Mouse (Mus musculus) liver, embryonic 14.5 days (tissue): Measurements from ENCODE around the gene Fam185a.

ENCODE experiments used
- CTCF ChIP-seq: IDR thresholded peaks from 2 replicates; pipeline ENCODE4 v1.5.1; 2016; ENCODE audit warnings: antibody characterized with exemption, low read depth, control low read depth
- EP300 ChIP-seq: IDR thresholded peaks from 2 replicates; pipeline ENCODE4 v1.6.1; 2016; ENCODE audit warnings: antibody characterized with exemption, low read depth

DNA sequence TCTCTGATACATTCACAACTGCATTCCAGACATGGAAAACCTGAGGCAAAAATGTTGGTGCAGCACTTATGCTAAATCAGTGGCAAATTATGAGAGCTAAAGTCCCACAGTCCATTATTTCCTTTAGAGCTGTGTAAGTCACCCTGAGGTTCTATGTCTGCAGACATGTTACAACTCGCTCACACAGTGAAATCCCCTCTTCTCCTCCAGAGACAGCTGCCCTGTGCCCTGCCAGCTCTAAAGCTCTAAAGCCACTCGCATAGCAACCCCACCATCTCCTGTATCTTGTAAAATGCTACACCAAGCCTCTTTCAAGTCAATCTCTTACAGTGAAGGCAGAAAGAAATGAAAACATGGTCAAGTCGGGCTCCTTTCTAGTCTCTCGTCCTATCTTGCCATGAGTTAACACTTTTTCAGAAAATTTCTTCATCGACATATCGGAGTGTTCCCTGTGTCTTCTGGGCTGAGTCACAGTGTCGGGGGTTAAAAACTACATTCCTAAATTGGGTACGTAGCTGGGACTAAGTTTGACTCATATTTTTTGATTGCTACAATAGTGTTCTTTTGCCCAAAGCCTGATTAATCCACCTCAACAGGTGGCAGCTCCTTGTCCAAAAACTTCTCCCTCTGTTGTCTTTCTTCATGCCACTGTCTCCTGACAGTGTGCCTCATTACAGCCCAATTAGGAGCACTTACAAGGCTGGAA is 68.7 kb downstream of the Fam185a start:
- TF ChIP-seq CTCF (no peak), EP300 (no peak)
